In the genomic region with DNA sequence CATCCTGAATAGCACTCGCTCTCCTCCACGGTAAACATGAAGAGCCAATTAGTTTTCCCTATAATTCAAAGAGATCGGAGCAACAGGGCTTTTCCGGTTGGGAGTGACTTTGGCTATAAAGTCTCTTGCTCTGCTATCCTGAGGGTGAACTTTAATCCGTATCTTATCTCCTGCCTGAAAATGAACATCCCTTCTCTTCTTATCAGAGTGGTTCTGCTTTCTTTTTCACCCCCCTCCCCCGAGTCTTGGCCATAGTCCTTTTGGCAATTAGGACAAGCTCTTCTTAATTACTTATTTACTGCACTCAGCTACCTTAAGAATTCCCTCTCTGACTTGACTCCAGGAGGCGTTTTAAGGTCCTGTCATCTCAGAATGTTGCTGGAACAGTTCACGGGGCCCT, we compare ENCODE assay signal across 18 mouse cellular contexts. TPM values are rescaled to one million over a fixed set of nuclear protein-coding genes. Genes with fewer than 3 reads are reported as not detected.
"Had no signal": no experiment of that assay in that cellular context is flagged by ENCODE, and none has a peak within 500 bp of the region (broad histone marks: within the 10 kb centered on the region; RNA-seq: fewer than 3 reads in every experiment).

No protein-coding gene starts in this region.

- H3K9ac ChIP-seq: liver, embryonic 13.5 days had no signal

- H3K9me3 ChIP-seq: liver, embryonic 13.5 days had no signal

- DNase-seq: kidney, adult 11 months; layer of hippocampus, adult 9-11 months; liver, embryonic 13.5 days; lung, adult 2 months; lung, postnatal 14 days; lung, postnatal 4 days; midbrain, embryonic 14.5 days; thymus, adult 18-20 months; thymus, postnatal 36 days had no signal

- H3K4me3 ChIP-seq: layer of hippocampus, adult 2 months; left cerebral cortex, adult 2 months; liver, embryonic 13.5 days had no signal

- H3K36me3 ChIP-seq: liver, embryonic 13.5 days had no signal

- H3K4me2 ChIP-seq: liver, embryonic 13.5 days; midbrain, embryonic 11.5 days had no signal

- H3K27me3 ChIP-seq: liver, embryonic 13.5 days had no signal

- H3K27ac ChIP-seq: kidney, postnatal 0 days; layer of hippocampus, adult 2 months; left cerebral cortex, adult 2 months; liver, embryonic 13.5 days had no signal

RNA-seq across cellular contexts. Expression of a gene that starts 8.2 kb away (rescaled TPM):
- total RNA-seq: layer of hippocampus, adult 2 months; layer of hippocampus, postnatal 25 days; left cerebral cortex, adult 2 months; left cerebral cortex, postnatal 10 days; left cerebral cortex, postnatal 36 days; midbrain, postnatal 0 days had no signal
- polyA plus RNA-seq: lung, adult 2 months; midbrain, embryonic 14.5 days; midbrain, postnatal 0 days; small intestine, adult 2 months had no signal
